Mouse (Mus musculus): ENCODE data around the gene Cand1. TPM values are rescaled to one million over a fixed set of nuclear protein-coding genes. Genes with fewer than 3 reads are reported as not detected.

Cand1 gene
- 37.5 TPM for polyA plus RNA-seq (2017; shearing (Covaris generic))

DNA sequence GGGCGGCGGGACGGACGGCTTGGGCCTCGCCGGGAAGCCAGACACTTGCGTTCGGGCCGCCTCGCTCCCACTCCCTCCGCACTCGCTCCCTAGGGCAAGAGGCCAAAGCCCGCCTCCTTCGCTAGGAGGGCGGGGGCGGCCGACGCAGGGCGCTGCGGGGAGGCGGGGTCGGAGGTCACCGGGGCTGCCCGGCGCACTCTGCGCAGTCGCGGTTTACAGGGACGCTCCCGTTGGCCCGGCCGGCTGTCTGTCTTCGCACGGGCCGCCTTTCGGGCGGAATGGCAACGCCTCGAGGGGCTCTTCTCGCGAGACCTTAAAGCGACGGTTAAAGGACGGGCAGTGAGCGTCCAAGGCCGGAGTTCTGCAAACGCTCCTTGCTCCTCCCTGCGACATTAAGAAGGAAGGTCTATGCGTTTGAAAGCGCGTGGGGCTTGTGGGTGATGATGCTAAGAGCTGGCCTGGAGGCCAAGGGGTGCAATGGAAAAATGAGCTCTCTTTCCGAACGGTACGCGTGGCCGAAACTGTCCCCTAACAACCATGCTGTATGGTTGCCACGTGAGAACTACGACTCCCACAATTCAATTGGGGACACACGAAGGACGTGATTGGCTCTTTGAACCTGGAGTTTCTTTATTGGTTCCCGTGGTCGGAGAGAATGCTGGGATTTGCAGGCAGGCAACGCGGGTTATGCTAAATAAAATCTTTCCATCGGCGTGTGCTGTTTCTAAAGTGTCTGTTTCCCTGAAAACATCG is at the start of gene Cand1:
Gene Cand1 (minus strand): TSS at position 87 of the 753 bp plus-strand sequence.

Other genes with a start within 250 kb of the Cand1 start
- not detected for gene Grip1, start 213.8 kb upstream of the Cand1 start, polyA plus RNA-seq (2017; shearing (Covaris generic))

Data from CD4-positive, CD25-positive, alpha-beta regulatory T cell, adult 9 weeks (primary cell).